Mouse (Mus musculus) limb, embryonic 14.5 days (tissue): ENCODE data around the gene Fitm1. TPM values are rescaled to one million over a fixed set of nuclear protein-coding genes. Genes with fewer than 3 reads are reported as not detected.

ENCODE experiments used
- ATAC-seq: fragments of 200-750 bp; cut with Nextera tagmentation; 2 replicates; pipeline ENCODE4 v1.8.0; 2017; ENCODE audit warnings: low read depth, moderate number of reproducible peaks, moderate TSS enrichment; ENCODE audit not compliant: low FRiP score
- DNase-seq: peaks from one replicate; pipeline ENCODE4 v3.0.0-alpha.2; 2015; ENCODE audit warnings: low spot score
- H3K27ac ChIP-seq: fragments of 300-500 bp; sonication (generic); replicated peaks from 2 replicates; pipeline ENCODE4 v1.5.1; 2014; ENCODE audit warnings: low read depth, mild to moderate bottlenecking, low read length, moderate library complexity, mixed read lengths
- H3K27me3 ChIP-seq: fragments of 300-500 bp; sonication (generic); 2 replicates; pipeline ENCODE4 v1.6.1; 2014; ENCODE audit warnings: low read length, mixed read lengths; ENCODE audit not compliant: control insufficient read depth, insufficient read depth
- H3K36me3 ChIP-seq: fragments of 300-500 bp; sonication (generic); 2 replicates; pipeline ENCODE4 v1.6.1; 2014; ENCODE audit warnings: mild to moderate bottlenecking, low read length, moderate library complexity, mixed read lengths; ENCODE audit not compliant: control insufficient read depth, insufficient read depth
- H3K4me1 ChIP-seq: fragments of 300-500 bp; sonication (generic); 2 replicates; pipeline ENCODE4 v1.6.1; 2014; ENCODE audit warnings: antibody characterized with exemption, low read length, mixed read lengths; ENCODE audit not compliant: control insufficient read depth, insufficient read depth
- H3K4me2 ChIP-seq: fragments of 300-500 bp; sonication (generic); replicated peaks from 2 replicates; pipeline ENCODE4 v1.6.1; 2014; ENCODE audit warnings: low read depth, mild to moderate bottlenecking, low read length, moderate library complexity; ENCODE audit not compliant: severe bottlenecking
- H3K4me3 ChIP-seq: fragments of 300-500 bp; sonication (generic); replicated peaks from 2 replicates; pipeline ENCODE4 v1.5.1; 2014; ENCODE audit warnings: low read length
- H3K9ac ChIP-seq: fragments of 300-500 bp; sonication (generic); 2 replicates; pipeline ENCODE4 v1.6.1; 2014; ENCODE audit warnings: mild to moderate bottlenecking, low read depth, low read length, moderate library complexity; ENCODE audit not compliant: severe bottlenecking
- H3K9me3 ChIP-seq: fragments of 300-500 bp; sonication (generic); 2 replicates; pipeline ENCODE4 v1.6.1; 2016; ENCODE audit warnings: low read length; ENCODE audit not compliant: control insufficient read depth
- POLR2A ChIP-seq: fragments of 200-500 bp; IDR thresholded peaks from 2 replicates; pipeline ENCODE4 v1.8.0; 2012; ENCODE audit warnings: inconsistent platforms, mild to moderate bottlenecking, moderate library complexity, borderline replicate concordance; ENCODE audit not compliant: insufficient read depth, insufficient read length; ENCODE audit errors: extremely low read depth
- WGBS: fragments of 180-500 bp; shearing (Covaris S2); extraction: QIAGEN DNeasy Blood & Tissue Kit; methylation state at CpG from one replicate; pipeline ENCODE4 v1.1.7; 2014; 5-methylcytosine and 5-hydroxymethylcytosine counted together
- polyA plus RNA-seq, 2 experiments: library from polyadenylated mRNA; depleted of rRNA in 1 of 2; stranded (reverse) in 1 of 2; unstranded in 1 of 2; fragments of >200 nt; fragmentation: Nextera tagmentation in 1 of 2; extraction: Ambion mirVana in 1 of 2; gene quantifications; 2 replicates each; pipeline versions ENCODE4 v1.2.1 to v1.2.3; 2012 to 2014

The Fitm1 gene
- polyA plus RNA-seq, 2 experiments: 26.9 to 30.9 TPM

DNA sequence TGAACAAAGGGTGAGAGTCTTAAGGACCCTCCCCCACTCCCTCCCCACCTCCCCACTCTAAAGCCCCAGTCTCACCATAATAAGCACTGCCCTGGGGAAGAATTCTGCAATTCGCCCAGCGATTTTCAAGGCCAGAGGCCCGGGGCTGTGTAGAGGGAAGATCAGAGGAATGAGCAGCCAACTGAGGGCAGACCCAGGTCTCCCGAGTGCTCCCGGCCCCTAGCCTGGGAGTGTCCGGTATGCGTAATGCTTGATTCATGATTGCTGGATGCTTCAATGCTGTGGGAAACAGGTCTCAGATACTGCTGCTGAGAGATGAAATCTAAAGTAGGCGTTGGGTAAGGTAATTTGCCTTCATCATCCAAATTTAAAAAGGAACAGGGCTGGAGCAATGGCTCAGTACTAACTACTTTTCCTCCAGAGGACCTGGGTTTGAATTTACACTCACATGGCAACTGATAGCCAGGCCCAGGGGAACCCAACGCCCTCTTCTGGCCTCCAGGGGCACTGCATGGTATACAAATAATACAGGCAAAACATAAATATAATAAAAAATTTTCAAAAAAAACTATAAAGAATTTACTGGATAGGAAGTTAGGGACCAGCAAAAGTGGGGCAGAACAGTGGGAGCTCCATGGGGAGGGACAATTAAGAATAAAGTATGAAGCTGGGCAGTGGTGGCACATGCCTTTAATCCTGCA lies 6.7 kb downstream of the Fitm1 start:
- 75% methylated on average over 9 of the region's 9 CpGs for WGBS

DNA sequence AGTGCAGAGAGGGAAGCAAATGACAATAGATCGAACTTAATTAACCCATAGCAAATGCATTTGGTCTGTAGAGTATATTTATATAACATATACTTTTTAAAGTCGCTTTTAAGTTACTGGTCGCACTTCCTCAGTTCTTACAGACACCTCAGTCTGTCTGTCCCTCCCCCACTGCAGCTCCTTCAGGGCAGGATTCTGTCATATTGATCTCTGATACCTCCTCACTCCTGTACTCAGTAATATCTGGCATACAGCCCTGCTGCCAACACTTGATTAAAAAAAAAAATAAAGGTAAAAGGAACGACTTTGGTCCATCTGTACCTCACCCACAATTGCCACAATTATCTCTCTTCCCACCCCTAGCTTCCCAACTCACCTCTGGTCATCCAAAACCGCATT lies 8.9 kb downstream of the Fitm1 start:
- Histone ChIP-seq H3K27ac (no peak overlapping the region), H3K9me3 (no peaks in the 10 kb centered on the region), H3K36me3 (peaks cover 40% of the 10 kb centered on the region), H3K9ac (peak overlapping the region; percentile 48), H3K4me2 (peak overlapping the region; percentile 54), H3K4me1 (no peaks in the 10 kb centered on the region), H3K27me3 (no peaks in the 10 kb centered on the region), H3K4me3 (peak overlapping the region; percentile 43)
- TF ChIP-seq POLR2A: no peak
- no peak for DNase-seq
- ATAC-seq: no peak
- WGBS: 37% methylated on average over 5 of the region's 5 CpGs

More for the DNA sequence above, 6.7 kb downstream of the Fitm1 start:
- Histone ChIP-seq H3K9me3 (no peaks in the 10 kb centered on the region), H3K27ac (no peak overlapping the region), H3K27me3 (no peaks in the 10 kb centered on the region), H3K4me1 (peaks cover 9% of the 10 kb centered on the region), H3K36me3 (peaks cover 22% of the 10 kb centered on the region), H3K4me2 (no peak overlapping the region), H3K4me3 (no peak overlapping the region), H3K9ac (no peak overlapping the region)
- no peak for ATAC-seq
- TF ChIP-seq POLR2A: no peak
- no peak for DNase-seq

DNA sequence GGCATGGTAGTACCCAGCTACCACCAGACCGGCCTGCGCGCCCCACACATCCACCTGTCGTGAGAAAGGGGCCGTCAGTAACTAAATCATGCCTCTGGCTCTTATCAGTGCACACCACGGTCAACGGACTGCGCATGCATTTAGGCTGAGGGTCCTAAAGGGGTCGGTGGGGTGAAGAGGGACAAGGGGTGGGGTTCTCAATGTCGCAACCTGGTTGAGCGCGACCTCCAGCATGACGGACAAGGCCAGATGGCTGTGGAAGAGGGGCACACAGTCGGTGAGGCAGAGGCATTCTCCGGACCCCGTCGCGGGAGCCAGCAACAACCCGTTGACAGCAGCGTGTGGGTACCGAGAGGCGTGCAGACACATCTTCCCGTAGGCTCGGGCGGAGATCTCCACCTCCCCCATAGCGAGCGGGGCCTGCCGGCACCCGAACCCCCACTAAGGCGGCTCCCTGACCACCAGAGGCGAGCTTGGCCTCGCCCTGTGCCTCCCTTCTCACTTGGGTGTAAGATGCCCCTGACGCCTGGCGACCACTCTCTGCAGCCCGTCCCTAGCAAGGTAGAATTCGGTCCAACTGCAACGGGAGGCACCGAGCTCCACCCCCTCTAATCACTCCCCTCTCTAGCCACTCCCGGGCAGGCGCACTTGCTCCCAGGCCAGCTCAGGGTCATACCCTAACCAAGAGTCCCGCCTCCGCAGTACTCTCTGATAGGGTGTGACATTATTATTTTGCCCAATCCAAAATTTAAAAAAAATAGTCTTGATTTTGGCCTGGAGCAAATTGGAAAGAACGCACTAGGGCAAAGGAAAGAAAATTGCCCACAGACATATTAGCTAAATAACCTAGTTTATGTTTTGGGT lies 9.5 kb downstream of the Fitm1 start, which contains the start of gene Emc9:
Emc9 (minus strand) TSS at position 601 of the 864 bp plus-strand sequence.
- H3K9ac ChIP-seq: peak within 1 kb of the TSS; percentile 48
- peaks cover 3% of the 10 kb centered on the region for H3K4me1 ChIP-seq
- ATAC-seq: peak; percentile 66
- H3K36me3 ChIP-seq: peaks cover 40% of the 10 kb centered on the region
- no peak for DNase-seq
- H3K4me2 ChIP-seq: peak within 1 kb of the TSS; percentile 54
- H3K27ac ChIP-seq: no peak within 1 kb of the TSS
- peak within 1 kb of the TSS; percentile 43 for H3K4me3 ChIP-seq
- H3K9me3 ChIP-seq: no peaks in the 10 kb centered on the region
- no peaks in the 10 kb centered on the region for H3K27me3 ChIP-seq
- WGBS: 3% methylated on average over 35 of the region's 43 CpGs
- no peak for TF ChIP-seq POLR2A

DNA sequence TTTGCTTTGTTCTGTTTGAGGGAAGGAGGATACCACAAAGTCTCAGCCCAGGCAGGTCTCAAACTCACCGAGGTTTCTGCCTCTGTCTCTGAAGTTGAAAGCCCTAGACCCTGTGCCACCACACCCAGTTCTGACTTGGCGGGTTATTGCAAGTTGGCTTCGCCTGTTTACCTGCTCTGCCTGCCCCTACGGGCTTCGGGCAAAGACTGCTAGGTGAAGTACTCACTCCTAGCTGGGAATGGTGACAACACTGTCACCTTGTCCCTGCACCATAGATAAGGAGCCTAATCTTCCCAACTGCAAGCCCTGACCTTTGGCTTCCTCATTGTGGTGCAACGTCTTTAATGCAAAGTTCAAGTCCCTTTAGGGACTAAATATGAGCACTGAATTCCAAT lies 10.1 kb downstream of the Fitm1 start:
- peaks cover 37% of the 10 kb centered on the region for H3K36me3 ChIP-seq
- no peak overlapping the region for H3K27ac ChIP-seq
- H3K4me3 ChIP-seq: peak overlapping the region; percentile 43; the same call in 1 of the 2 replicates
- no peaks in the 10 kb centered on the region for H3K9me3 ChIP-seq
- TF ChIP-seq POLR2A: no peak
- no peaks in the 10 kb centered on the region for H3K27me3 ChIP-seq
- no peak overlapping the region for H3K9ac ChIP-seq
- peak overlapping the region; percentile 54; the same call in 1 of the 2 replicates for H3K4me2 ChIP-seq
- DNase-seq: no peak
- no peak for ATAC-seq
- 58% methylated on average over 6 of the region's 6 CpGs for WGBS
- peaks cover 7% of the 10 kb centered on the region for H3K4me1 ChIP-seq

DNA sequence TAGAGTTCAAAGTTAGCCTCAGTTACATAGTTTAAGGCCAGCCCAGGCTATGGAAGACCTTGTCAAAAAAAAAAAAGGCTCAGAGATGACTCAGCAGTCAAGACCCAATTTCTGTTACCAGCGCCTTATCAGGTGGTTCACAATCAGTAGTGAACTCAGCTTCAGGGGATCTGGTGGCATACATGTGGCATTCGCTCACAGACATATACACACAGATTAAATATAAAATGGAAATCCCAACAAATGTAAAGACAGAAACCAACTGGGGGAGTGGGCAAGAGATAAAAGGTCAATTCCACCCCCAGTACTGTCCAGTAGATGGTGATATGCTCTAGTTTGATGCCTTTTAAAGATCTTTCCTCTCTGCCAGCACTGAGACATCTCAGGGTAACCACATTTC lies 10.7 kb downstream of the Fitm1 start:
- peaks cover 33% of the 10 kb centered on the region for H3K36me3 ChIP-seq
- H3K27me3 ChIP-seq: no peaks in the 10 kb centered on the region
- H3K4me1 ChIP-seq: peaks cover 7% of the 10 kb centered on the region
- no peak overlapping the region for H3K4me3 ChIP-seq
- WGBS: 93% methylated on average over 2 of the region's 2 CpGs
- no peak overlapping the region for H3K9ac ChIP-seq
- ATAC-seq (no peak), DNase-seq (no peak)
- TF ChIP-seq POLR2A: no peak
- H3K27ac ChIP-seq: no peak overlapping the region
- H3K4me2 ChIP-seq: no peak overlapping the region
- no peaks in the 10 kb centered on the region for H3K9me3 ChIP-seq
